Mouse (Mus musculus) C2C12 (cell line): Measurements from ENCODE around the gene Lmntd1. TPM values are rescaled to one million over a fixed set of nuclear protein-coding genes. Genes with fewer than 3 reads are reported as not detected.

Experiments used
- H3K27me3 ChIP-seq: one replicate; pipeline ENCODE4 v1.6.1; 2011; ENCODE audit not compliant: control insufficient read depth, insufficient read depth, insufficient read length
- H3K36me3 ChIP-seq: one replicate; pipeline ENCODE4 v1.6.1; 2011; ENCODE audit not compliant: control insufficient read depth, insufficient read depth
- H3K4me3 ChIP-seq: one replicate; pipeline ENCODE4 v1.5.1; 2011; ENCODE audit warnings: mild to moderate bottlenecking, control low read depth; ENCODE audit not compliant: poor library complexity, insufficient read depth, severe bottlenecking
- H3K79me2 ChIP-seq: one replicate; pipeline ENCODE4 v1.6.1; 2011; ENCODE audit not compliant: control insufficient read depth, insufficient read depth
- H3K79me3 ChIP-seq: one replicate; pipeline ENCODE4 v1.6.1; 2011; ENCODE audit warnings: low read depth, control low read depth
- H3ac ChIP-seq: one replicate; pipeline ENCODE3; 2011; ENCODE audit warnings: low read depth; ENCODE audit not compliant: control insufficient read depth, insufficient read length
- CEBPB ChIP-seq: IDR thresholded peaks from one replicate; pipeline ENCODE4 v1.6.1; 2011; ENCODE audit warnings: low read depth, mild to moderate bottlenecking, control low read depth, moderate library complexity
- CTCF ChIP-seq: IDR thresholded peaks from one replicate; pipeline ENCODE4 v1.5.1; 2011; ENCODE audit not compliant: control insufficient read depth, insufficient read depth, insufficient read length
- FOSL1 ChIP-seq: IDR thresholded peaks from one replicate; pipeline ENCODE4 v1.8.0; 2011; ENCODE audit warnings: mild to moderate bottlenecking, low read length; ENCODE audit not compliant: poor library complexity, insufficient read depth, severe bottlenecking
- MAX ChIP-seq: IDR thresholded peaks from one replicate; pipeline ENCODE4 v1.6.1; 2011; ENCODE audit warnings: mild to moderate bottlenecking, control low read depth
- MYOD1 ChIP-seq: IDR thresholded peaks from one replicate; pipeline ENCODE4 v1.6.1; 2011; ENCODE audit warnings: low read depth; ENCODE audit not compliant: control insufficient read depth, insufficient read length
- MYOG ChIP-seq: IDR thresholded peaks from one replicate; pipeline ENCODE4 v1.6.1; 2011; ENCODE audit not compliant: control insufficient read depth, insufficient read length; ENCODE audit errors: extremely low read depth
- USF1 ChIP-seq: IDR thresholded peaks from one replicate; pipeline ENCODE4 v1.6.1; 2011; ENCODE audit warnings: low read depth, mild to moderate bottlenecking, control low read depth, moderate library complexity
- polyA plus RNA-seq: library from polyadenylated mRNA; unstranded; fragments of >200 nt; fragmentation: generic; extraction: Trizol; gene quantifications from one replicate; pipeline ENCODE4 v1.2.1, GENCODE M21; 2012; ENCODE audit warnings: missing spikeins

Gene Lmntd1
- polyA plus RNA-seq, 1 experiment: not detected

DNA sequence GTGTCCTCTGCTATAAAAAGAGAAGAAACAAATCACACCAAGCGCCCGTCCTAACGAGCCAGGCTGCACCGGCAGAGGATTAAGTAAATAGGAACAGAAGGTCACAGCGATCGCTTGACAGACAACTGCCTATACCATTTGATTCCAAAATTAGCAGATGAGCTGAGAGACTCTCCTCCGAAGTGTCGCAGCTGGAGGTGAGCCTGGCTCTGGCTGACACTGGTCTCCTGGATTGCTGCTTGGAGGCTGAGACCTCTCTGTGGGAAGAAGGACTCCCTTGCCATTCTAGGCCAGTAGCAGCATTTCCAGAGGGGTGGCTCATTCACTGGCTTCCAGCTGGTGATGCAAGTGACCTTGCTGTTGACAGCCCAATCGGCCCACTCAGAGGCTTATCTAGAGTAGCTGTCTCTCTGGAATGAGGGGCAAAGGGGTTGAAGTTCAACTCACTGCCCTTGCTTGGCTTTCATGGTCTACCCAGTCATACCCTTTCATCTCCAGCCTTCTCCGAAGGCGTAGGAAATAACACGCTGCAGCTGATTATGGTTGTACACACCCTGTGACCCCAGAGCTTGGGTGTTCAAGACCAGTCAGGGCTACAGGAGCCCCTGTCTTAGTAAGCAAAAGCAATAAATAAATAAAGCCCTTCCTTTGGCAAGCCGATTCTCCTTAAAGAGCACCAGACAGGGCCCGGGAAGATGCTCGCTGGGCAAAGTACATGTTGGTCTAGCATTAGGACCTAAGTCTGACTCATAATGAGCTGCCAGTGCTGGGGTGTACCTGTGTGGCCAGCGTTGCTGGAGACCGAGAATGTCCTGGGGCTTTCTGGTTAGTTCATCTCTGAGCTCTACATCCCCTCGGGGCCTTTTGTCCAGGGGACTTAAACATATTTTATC is 278.0 kb downstream of the Lmntd1 start:
- Histone ChIP-seq H3K79me2 (no peaks in the 10 kb centered on the region), H3K4me3 (no peak overlapping the region), H3K36me3 (no peaks in the 10 kb centered on the region), H3K79me3 (no peaks in the 10 kb centered on the region), H3K27me3 (no peaks in the 10 kb centered on the region), H3ac (no peak overlapping the region)
- TF ChIP-seq MYOG: no peak

DNA sequence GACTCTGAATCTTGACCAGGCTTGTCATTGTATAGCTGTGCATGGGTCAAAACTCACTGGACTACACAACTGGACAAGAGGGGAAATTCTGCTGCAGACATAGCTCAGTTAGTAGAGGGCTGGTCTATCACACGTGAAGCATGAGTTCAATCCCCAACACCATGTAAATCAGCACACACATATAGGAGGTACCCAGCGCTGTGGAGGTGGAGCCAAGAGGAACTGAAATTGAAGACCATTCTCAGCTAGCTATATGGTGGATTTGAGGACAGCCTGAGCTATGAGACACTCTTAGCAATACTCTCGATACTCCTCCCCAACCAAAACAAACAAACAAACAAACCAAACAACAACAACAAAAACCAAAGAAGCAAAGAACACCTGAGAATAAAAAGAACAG is 279.9 kb downstream of the Lmntd1 start:
- TF ChIP-seq CTCF (no peak), MYOD1 (no peak), MYOG (no peak), CEBPB (no peak), FOSL1 (no peak), MAX (no peak), USF1 (no peak)
- no peaks in the 10 kb centered on the region for H3K27me3 ChIP-seq

DNA sequence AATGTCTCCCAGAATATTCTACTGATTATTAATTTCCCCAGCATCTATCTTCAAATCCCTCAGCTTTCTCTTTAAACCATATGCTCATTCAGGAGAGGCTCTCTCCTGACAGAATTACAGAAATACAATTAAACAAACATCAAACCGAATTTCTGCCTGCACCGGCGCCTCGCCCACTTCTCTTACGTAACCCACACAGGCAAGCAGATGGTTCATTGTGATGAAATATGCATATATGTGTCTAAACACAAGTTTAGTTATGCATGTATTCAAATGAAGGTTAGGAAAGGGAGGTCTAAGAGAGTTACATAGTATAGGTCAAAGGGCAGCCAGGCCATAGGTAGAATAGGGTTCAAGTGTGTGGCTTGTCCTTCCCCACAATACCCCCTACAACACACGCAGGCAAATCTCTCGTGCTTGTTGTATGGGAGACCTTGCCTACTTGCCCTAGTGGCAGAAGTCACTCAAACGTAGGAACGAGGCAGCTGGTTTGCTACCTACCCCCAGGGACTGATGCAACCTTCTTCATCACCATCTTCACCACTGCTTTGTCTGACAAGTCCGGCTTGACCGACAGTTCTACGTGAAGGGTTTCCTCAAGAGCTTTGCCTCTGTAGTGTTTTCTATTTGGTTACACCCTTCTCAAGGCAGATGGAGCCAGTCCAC is 287.8 kb downstream of the Lmntd1 start:
- H3K4me3 ChIP-seq: no peak overlapping the region

More for the DNA sequence above, 279.9 kb downstream of the Lmntd1 start:
- Histone ChIP-seq H3K4me3 (no peak overlapping the region), H3K79me3 (no peaks in the 10 kb centered on the region), H3K36me3 (no peaks in the 10 kb centered on the region), H3K79me2 (no peaks in the 10 kb centered on the region), H3ac (no peak overlapping the region)

DNA sequence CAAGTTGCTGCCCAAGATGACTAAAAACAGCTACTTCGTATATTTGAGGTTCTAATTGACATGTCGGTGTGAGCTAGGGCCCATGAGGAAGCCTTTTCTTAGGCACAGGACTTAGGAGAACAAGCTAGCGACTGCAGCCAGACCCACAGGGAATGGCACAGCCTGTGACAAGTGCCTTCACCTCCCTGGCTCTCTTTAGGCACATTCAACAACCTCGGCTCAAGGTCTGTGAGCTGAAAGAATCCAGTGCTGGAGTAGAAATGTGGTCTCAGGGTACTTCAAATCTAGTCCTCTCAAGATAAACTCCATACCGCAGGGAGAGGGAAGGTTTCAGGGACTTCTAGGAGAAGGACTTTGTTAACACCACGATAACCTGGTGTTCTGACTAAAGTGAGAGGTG is 289.0 kb downstream of the Lmntd1 start:
- TF ChIP-seq MYOD1: no peak
- TF ChIP-seq FOSL1: no peak
- TF ChIP-seq MAX: no peak
- no peak for TF ChIP-seq CTCF
- TF ChIP-seq CEBPB: no peak
- no peak for TF ChIP-seq USF1
- no peak overlapping the region for H3K4me3 ChIP-seq

More for the DNA sequence above, 287.8 kb downstream of the Lmntd1 start:
- Histone ChIP-seq H3K79me2 (no peaks in the 10 kb centered on the region), H3K36me3 (no peaks in the 10 kb centered on the region), H3K27me3 (no peaks in the 10 kb centered on the region), H3K79me3 (no peaks in the 10 kb centered on the region), H3ac (no peak overlapping the region)
- TF ChIP-seq CEBPB (no peak), MYOG (no peak), MAX (no peak), MYOD1 (no peak)

DNA sequence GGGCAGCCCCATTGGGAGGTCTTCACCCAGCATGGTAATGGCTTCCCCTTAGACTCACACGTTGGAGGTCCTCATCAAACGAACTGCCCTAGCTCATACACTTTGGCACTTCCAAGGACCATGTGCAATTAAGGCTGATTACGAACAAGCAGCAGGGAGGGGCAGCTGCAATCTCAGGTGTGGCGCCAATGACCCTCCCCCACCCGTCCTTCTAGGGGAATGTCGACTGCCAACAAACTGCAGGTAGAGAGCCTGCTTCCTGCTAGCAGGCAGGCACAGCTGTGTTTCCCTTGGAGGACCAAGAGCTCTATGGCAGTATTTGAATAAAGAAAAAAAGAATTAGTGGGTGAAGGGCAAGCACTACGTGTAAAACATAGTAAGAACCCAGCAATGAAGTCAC is 289.6 kb downstream of the Lmntd1 start:
- no peaks in the 10 kb centered on the region for H3K36me3 ChIP-seq
- no peak overlapping the region for H3K4me3 ChIP-seq
- no peaks in the 10 kb centered on the region for H3K79me2 ChIP-seq
- H3K27me3 ChIP-seq: no peaks in the 10 kb centered on the region
- no peak for TF ChIP-seq MYOD1
- no peak for TF ChIP-seq FOSL1
- no peak for TF ChIP-seq CTCF
- no peak for TF ChIP-seq CEBPB
- no peak for TF ChIP-seq USF1
- no peak for TF ChIP-seq MAX
- TF ChIP-seq MYOG: no peak
- no peak overlapping the region for H3ac ChIP-seq
- no peaks in the 10 kb centered on the region for H3K79me3 ChIP-seq

More for the DNA sequence above, 289.0 kb downstream of the Lmntd1 start:
- H3K79me3 ChIP-seq: no peaks in the 10 kb centered on the region
- no peaks in the 10 kb centered on the region for H3K36me3 ChIP-seq
- H3K79me2 ChIP-seq: no peaks in the 10 kb centered on the region
- no peak overlapping the region for H3ac ChIP-seq
- H3K27me3 ChIP-seq: no peaks in the 10 kb centered on the region

DNA sequence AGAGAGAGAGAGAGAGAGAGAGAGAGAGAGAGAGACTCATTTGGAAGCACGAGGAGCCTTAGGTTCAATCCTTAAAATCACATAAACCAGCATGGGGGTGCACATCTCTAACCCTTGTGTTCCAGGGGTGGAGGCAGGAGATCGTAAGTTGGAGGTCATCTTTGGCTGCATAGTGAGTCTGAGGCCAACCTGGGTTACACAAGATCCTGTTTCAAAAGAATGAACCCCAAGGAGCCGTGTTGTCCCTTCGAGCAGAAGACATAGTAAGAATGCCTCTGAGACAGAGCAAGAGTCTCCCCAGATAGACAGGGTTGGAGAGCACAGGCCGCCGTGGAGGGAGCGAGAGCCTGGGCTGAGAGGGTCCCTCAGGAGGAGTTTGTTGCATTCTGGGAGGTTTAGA is 291.9 kb downstream of the Lmntd1 start:
- H3K27me3 ChIP-seq: no peaks in the 10 kb centered on the region
- TF ChIP-seq FOSL1 (no peak), MAX (no peak), USF1 (no peak), MYOG (no peak), CEBPB (no peak), MYOD1 (no peak), CTCF (no peak)
- H3K4me3 ChIP-seq: no peak overlapping the region
- H3ac ChIP-seq: no peak overlapping the region
- no peaks in the 10 kb centered on the region for H3K79me2 ChIP-seq
- no peaks in the 10 kb centered on the region for H3K79me3 ChIP-seq
- no peaks in the 10 kb centered on the region for H3K36me3 ChIP-seq
